Mouse (Mus musculus) heart, embryonic 13.5 days (tissue): ENCODE data around the gene Ampd3. TPM values are rescaled to one million over a fixed set of nuclear protein-coding genes. Genes with fewer than 3 reads are reported as not detected.
A peak's percentile ranks its signal among the peaks of the same experiment; 100 is the strongest.

ENCODE experiments used
- ATAC-seq: fragments of 200-750 bp; cut with Nextera tagmentation; 2 replicates; pipeline ENCODE4 v1.8.0; 2017; ENCODE audit warnings: moderate TSS enrichment; ENCODE audit not compliant: insufficient number of reproducible peaks, low FRiP score, low TSS enrichment; ENCODE audit errors: extremely low read depth
- H3K27ac ChIP-seq: fragments of 300-500 bp; sonication (generic); replicated peaks from 2 replicates; pipeline ENCODE4 v1.5.1; 2015; ENCODE audit warnings: moderate library complexity, mild to moderate bottlenecking, inconsistent platforms
- H3K27me3 ChIP-seq: fragments of 300-500 bp; sonication (generic); replicated peaks from 2 replicates; pipeline ENCODE4 v1.6.1; 2015; ENCODE audit warnings: mild to moderate bottlenecking, inconsistent platforms
- H3K36me3 ChIP-seq: fragments of 300-500 bp; sonication (generic); 2 replicates; pipeline ENCODE4 v1.6.1; 2015; ENCODE audit warnings: mild to moderate bottlenecking, inconsistent platforms
- H3K4me1 ChIP-seq: fragments of 300-500 bp; sonication (generic); 2 replicates; pipeline ENCODE4 v1.6.1; 2015; ENCODE audit warnings: inconsistent platforms
- H3K4me2 ChIP-seq: fragments of 300-500 bp; sonication (generic); 2 replicates; pipeline ENCODE4 v1.6.1; 2015; ENCODE audit warnings: inconsistent platforms, mild to moderate bottlenecking, moderate library complexity
- H3K4me3 ChIP-seq: fragments of 300-500 bp; sonication (generic); 2 replicates; pipeline ENCODE4 v1.5.1; 2015; ENCODE audit warnings: moderate library complexity, mild to moderate bottlenecking, inconsistent platforms
- H3K9ac ChIP-seq: fragments of 300-500 bp; sonication (generic); 2 replicates; pipeline ENCODE4 v1.6.1; 2015; ENCODE audit warnings: inconsistent platforms, mild to moderate bottlenecking, moderate library complexity
- H3K9me3 ChIP-seq: fragments of 300-500 bp; sonication (generic); 2 replicates; pipeline ENCODE4 v1.6.1; 2016; ENCODE audit warnings: inconsistent platforms
- WGBS: fragments of 180-500 bp; shearing (Covaris S2); methylation state at CpG from one replicate; pipeline ENCODE4 v1.1.7; 2015; ENCODE audit warnings: mixed read lengths; 5-methylcytosine and 5-hydroxymethylcytosine counted together
- polyA plus RNA-seq: library from polyadenylated mRNA; unstranded; fragments of >200 nt; fragmentation: Nextera tagmentation; extraction: Ambion mirVana; gene quantifications from 2 replicates; pipeline ENCODE4 v1.2.1, GENCODE M21; 2015

Gene Ampd3
- polyA plus RNA-seq, 1 experiment from 2014 or later = 5.1 TPM

DNA sequence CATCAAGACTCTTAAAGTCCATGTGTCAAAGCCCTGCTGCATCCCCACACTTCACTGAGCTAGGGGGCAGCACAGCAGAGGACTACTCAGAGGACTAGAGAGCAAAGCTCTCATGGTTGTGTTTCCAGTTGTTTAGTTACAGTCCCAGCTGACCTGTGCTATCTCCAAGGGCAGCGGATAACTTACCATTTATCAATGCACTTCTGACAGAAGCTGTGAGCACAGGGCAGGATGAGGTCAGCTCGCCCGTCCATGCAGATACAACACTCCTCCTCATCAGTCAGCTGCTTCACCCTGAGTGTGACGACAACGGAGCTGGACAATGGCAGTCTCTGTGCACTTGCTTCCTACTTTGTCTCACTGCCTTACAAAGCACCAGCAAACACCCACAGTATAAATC lies 53.1 kb downstream of the Ampd3 start:
- ATAC-seq = no peak
- Histone ChIP-seq H3K4me1 (peaks cover 65% of the 10 kb centered on the region), H3K9me3 (no peaks in the 10 kb centered on the region), H3K36me3 (peaks cover 36% of the 10 kb centered on the region), H3K27me3 (no peaks in the 10 kb centered on the region), H3K4me2 (peak overlapping the region; percentile 20), H3K4me3 (no peak overlapping the region), H3K27ac (peak overlapping the region; percentile 85), H3K9ac (peak overlapping the region; percentile 37)
- WGBS = 14% methylated on average over 5 of the region's 5 CpGs

GRCm38 (mm10) chr7:110821653-110822052 lies 53.6 kb downstream of the Ampd3 start:
- no peak for ATAC-seq
- peak overlapping the region; percentile 20; the same call in 1 of the 2 replicates for H3K4me2 ChIP-seq
- peak overlapping the region; percentile 85 for H3K27ac ChIP-seq

GRCm38 (mm10) chr7:110822055-110822454 lies 54.0 kb downstream of the Ampd3 start:
- H3K9ac ChIP-seq = no peak overlapping the region; the same call in 1 of the 2 replicates
- H3K27ac ChIP-seq = peak overlapping the region; percentile 85
- no peaks in the 10 kb centered on the region for H3K9me3 ChIP-seq
- no peak overlapping the region for H3K4me2 ChIP-seq
- H3K4me1 ChIP-seq = peaks cover 65% of the 10 kb centered on the region
- WGBS = 63% methylated on average over 4 of the region's 4 CpGs
- H3K27me3 ChIP-seq = no peaks in the 10 kb centered on the region
- peaks cover 46% of the 10 kb centered on the region for H3K36me3 ChIP-seq
- no peak overlapping the region for H3K4me3 ChIP-seq
- no peak for ATAC-seq

More at GRCm38 (mm10) chr7:110821653-110822052, 53.6 kb downstream of the Ampd3 start:
- Histone ChIP-seq H3K9me3 (no peaks in the 10 kb centered on the region), H3K4me1 (peaks cover 65% of the 10 kb centered on the region), H3K36me3 (peaks cover 42% of the 10 kb centered on the region), H3K27me3 (no peaks in the 10 kb centered on the region), H3K9ac (no peak overlapping the region; the same call in 1 of the 2 replicates), H3K4me3 (no peak overlapping the region)
- 6% methylated on average over 3 of the region's 3 CpGs for whole genome bisulfite sequencing

- H3K9ac ChIP-seq = no peak overlapping the region
- no peaks in the 10 kb centered on the region for H3K9me3 ChIP-seq
- no peak for ATAC-seq
- H3K4me1 ChIP-seq = peaks cover 64% of the 10 kb centered on the region
- 0 out of 2 replicates have a peak overlapping the region, but pooled peaks have one; percentile 58 for H3K27ac ChIP-seq
- H3K36me3 ChIP-seq = peaks cover 53% of the 10 kb centered on the region
- no peak overlapping the region for H3K4me3 ChIP-seq
- no peaks in the 10 kb centered on the region for H3K27me3 ChIP-seq
- WGBS = 67% methylated on average over 8 of the region's 8 CpGs
- H3K4me2 ChIP-seq = no peak overlapping the region
Observed at GRCm38 (mm10) chr7:110823076-110823475, 55.1 kb downstream of the Ampd3 start.

- ATAC-seq = no peak
- peak overlapping the region; percentile 58; the same call in 1 of the 2 replicates for H3K27ac ChIP-seq
- WGBS = 43% methylated on average over 4 of the region's 4 CpGs
- peaks cover 59% of the 10 kb centered on the region for H3K4me1 ChIP-seq
- no peak overlapping the region for H3K4me2 ChIP-seq
- peak overlapping the region; percentile 24; the same call in 1 of the 2 replicates for H3K9ac ChIP-seq
- peaks cover 58% of the 10 kb centered on the region for H3K36me3 ChIP-seq
- no peak overlapping the region for H3K4me3 ChIP-seq
- H3K9me3 ChIP-seq = no peaks in the 10 kb centered on the region
- no peaks in the 10 kb centered on the region for H3K27me3 ChIP-seq
Observed at GRCm38 (mm10) chr7:110823593-110823992, 55.6 kb downstream of the Ampd3 start.

- WGBS = 78% methylated on average over 8 of the region's 8 CpGs
- Histone ChIP-seq H3K9me3 (no peaks in the 10 kb centered on the region), H3K36me3 (peaks cover 65% of the 10 kb centered on the region), H3K4me1 (peaks cover 53% of the 10 kb centered on the region), H3K9ac (peak overlapping the region; percentile 24; the same call in 1 of the 2 replicates), H3K4me2 (no peak overlapping the region), H3K4me3 (no peak overlapping the region), H3K27me3 (no peaks in the 10 kb centered on the region), H3K27ac (peak overlapping the region; percentile 58; the same call in 1 of the 2 replicates)
- ATAC-seq = no peak
Observed at GRCm38 (mm10) chr7:110823995-110824953, 56.3 kb downstream of the Ampd3 start.

GRCm38 (mm10) chr7:110833024-110833423 lies 65.0 kb downstream of the Ampd3 start:
- Histone ChIP-seq H3K4me1 (peaks cover 13% of the 10 kb centered on the region), H3K9me3 (no peaks in the 10 kb centered on the region), H3K27me3 (no peaks in the 10 kb centered on the region), H3K36me3 (peaks cover 66% of the 10 kb centered on the region), H3K27ac (0 out of 2 replicates have a peak overlapping the region, but pooled peaks have one; percentile 22), H3K4me3 (no peak overlapping the region), H3K9ac (no peak overlapping the region), H3K4me2 (no peak overlapping the region)
- no peak for ATAC-seq
- whole genome bisulfite sequencing = 74% methylated on average over 1 of the region's 1 CpGs

- Histone ChIP-seq H3K9ac (no peak overlapping the region), H3K9me3 (no peaks in the 10 kb centered on the region), H3K27me3 (no peaks in the 10 kb centered on the region), H3K27ac (no peak overlapping the region), H3K4me1 (peaks cover 13% of the 10 kb centered on the region), H3K4me2 (no peak overlapping the region), H3K36me3 (peaks cover 56% of the 10 kb centered on the region), H3K4me3 (no peak overlapping the region)
- 88% methylated on average over 1 of the region's 1 CpGs for WGBS
- ATAC-seq = no peak
Observed at GRCm38 (mm10) chr7:110834018-110834417, 66.0 kb downstream of the Ampd3 start.

DNA sequence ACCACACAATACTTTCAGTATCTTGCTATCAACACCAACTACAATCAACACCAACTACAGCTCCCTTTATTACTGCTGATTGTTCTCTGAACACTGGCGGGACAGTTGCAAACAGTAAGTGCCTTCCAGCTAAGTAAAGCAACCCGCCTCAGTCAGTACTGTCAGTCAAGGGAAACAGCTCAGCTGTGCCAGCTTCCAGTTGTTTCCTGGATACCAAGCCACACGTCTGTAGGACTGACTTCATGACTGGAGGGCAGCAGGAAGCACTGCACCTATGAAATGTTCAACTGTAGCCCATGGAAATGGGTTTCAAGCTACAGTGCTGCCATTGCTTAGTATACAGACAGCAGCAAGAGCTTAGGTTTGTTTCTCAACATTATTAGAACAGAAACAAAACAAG lies 66.5 kb downstream of the Ampd3 start:
- Histone ChIP-seq H3K27me3 (no peaks in the 10 kb centered on the region), H3K4me3 (no peak overlapping the region), H3K9me3 (no peaks in the 10 kb centered on the region), H3K36me3 (peaks cover 51% of the 10 kb centered on the region), H3K9ac (no peak overlapping the region), H3K27ac (no peak overlapping the region), H3K4me2 (no peak overlapping the region), H3K4me1 (peaks cover 13% of the 10 kb centered on the region)
- 41% methylated on average over 3 of the region's 3 CpGs for WGBS
- ATAC-seq = no peak

DNA sequence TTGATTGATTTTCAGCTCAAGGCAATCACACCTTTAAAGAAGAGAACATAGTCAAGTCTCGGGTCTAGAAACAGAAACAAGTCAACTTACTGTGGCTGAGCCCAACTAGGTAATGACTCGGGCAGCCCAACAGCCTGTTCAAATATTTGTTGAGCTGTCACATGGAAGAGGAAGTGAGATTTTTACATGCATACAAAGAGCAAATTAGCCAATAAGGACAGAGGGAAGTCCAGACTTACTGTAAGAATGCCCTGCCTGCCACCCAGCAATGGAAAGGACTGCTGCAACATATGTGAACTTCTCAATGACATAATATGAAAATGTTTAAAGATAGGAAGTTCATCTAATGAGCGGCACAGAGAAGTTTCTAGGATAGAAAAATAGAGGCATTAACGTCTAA lies 72.3 kb downstream of the Ampd3 start:
- Histone ChIP-seq H3K36me3 (peaks cover 19% of the 10 kb centered on the region), H3K27me3 (no peaks in the 10 kb centered on the region), H3K4me1 (peaks cover 20% of the 10 kb centered on the region), H3K27ac (no peak overlapping the region), H3K4me3 (no peak overlapping the region), H3K4me2 (no peak overlapping the region), H3K9ac (no peak overlapping the region), H3K9me3 (no peaks in the 10 kb centered on the region)
- ATAC-seq = no peak
- 69% methylated on average over 4 of the region's 4 CpGs for WGBS

GRCm38 (mm10) chr7:110843916-110844874 lies 76.2 kb downstream of the Ampd3 start, which contains the start of gene Rnf141:
TSS of gene Rnf141 (minus strand) at chr7:110844457.
- Histone ChIP-seq H3K27me3 (no peaks in the 10 kb centered on the region), H3K9me3 (no peaks in the 10 kb centered on the region), H3K4me1 (peaks cover 20% of the 10 kb centered on the region), H3K36me3 (0 out of 2 replicates have a peak, but pooled peaks cover 3% of the 10 kb centered on the region), H3K4me2 (peak within 1 kb of the TSS; percentile 82), H3K9ac (peak within 1 kb of the TSS; percentile 85), H3K27ac (peak within 1 kb of the TSS; percentile 91), H3K4me3 (peak within 1 kb of the TSS; percentile 73)
- peak; percentile 87 for ATAC-seq
- 0% methylated on average over 42 of the region's 42 CpGs for WGBS
